14 mouse cellular contexts compared by ENCODE assay signal in genomic region chr9:57650130-57650785, GRCm38 (mm10). TPM values are rescaled to one million over a fixed set of nuclear protein-coding genes. Genes with fewer than 3 reads are reported as not detected.
DNase-seq lines count a peak whose midpoint lies in the region; ATAC-seq and TF ChIP-seq lines count a peak whose summit lies in the region.
"Had no signal": no experiment of that assay in that cellular context is flagged by ENCODE, and none has a peak within 500 bp of the region (broad histone marks: within the 10 kb centered on the region; RNA-seq: fewer than 3 reads in every experiment).

No protein-coding gene starts in this region.

- H3K4me3 ChIP-seq in forebrain, embryonic 10.5 days: no peak overlapping the region
- no peak overlapping the region for H3K4me3 ChIP-seq in forebrain, embryonic 11.5 days (ENCODE audit: low read depth, low read length)
- H3K4me3 ChIP-seq in megakaryocyte, embryonic 14.5 days (replicated peaks): peak overlapping the region; percentile 56
- no peak overlapping the region for H3K4me3 ChIP-seq in intestine, embryonic 16.5 days (ENCODE audit: low read length)
- no peak overlapping the region for H3K4me3 ChIP-seq in small intestine, adult 2 months (ENCODE audit: low read depth, low read length)
- no peak overlapping the region for H3K4me3 ChIP-seq in kidney, embryonic 14.5 days (ENCODE audit: low read length)
- H3K4me3 ChIP-seq: forebrain, embryonic 12.5 days; hindbrain, embryonic 13.5 days had no signal

- H3K27ac ChIP-seq in forebrain, embryonic 10.5 days: peak overlapping the region; percentile 42; the same call in 1 of the 2 replicates
- no peak overlapping the region for H3K27ac ChIP-seq in forebrain, embryonic 11.5 days (ENCODE audit: low read depth, low read length)
- peak overlapping the region; percentile 45; the same call in 1 of the 2 replicates for H3K27ac ChIP-seq in intestine, embryonic 16.5 days (ENCODE audit: low read length)
- H3K27ac ChIP-seq in small intestine, adult 2 months (ENCODE audit: insufficient read depth, low read depth, low read length): peak overlapping the region; percentile 65
- no peak overlapping the region for H3K27ac ChIP-seq in kidney, embryonic 14.5 days (ENCODE audit: low read depth, low read length)
- H3K27ac ChIP-seq: forebrain, embryonic 12.5 days had no signal

- H3K27me3 ChIP-seq in forebrain, embryonic 10.5 days (ENCODE audit: poor library complexity, severe bottlenecking): peaks cover 49% of the 10 kb centered on the region
- H3K27me3 ChIP-seq in forebrain, embryonic 11.5 days (ENCODE audit: control insufficient read depth, insufficient read depth, low read length): 0 out of 2 replicates have a peak, but pooled peaks cover 3% of the 10 kb centered on the region
- no peaks in the 10 kb centered on the region for H3K27me3 ChIP-seq in megakaryocyte, embryonic 14.5 days (replicated peaks)
- no peaks in the 10 kb centered on the region for H3K27me3 ChIP-seq in intestine, embryonic 16.5 days (replicated peaks; ENCODE audit: control insufficient read depth, insufficient read depth, low read length)
- no peaks in the 10 kb centered on the region for H3K27me3 ChIP-seq in small intestine, adult 2 months (ENCODE audit: control insufficient read depth, insufficient read depth, low read length)
- no peaks in the 10 kb centered on the region for H3K27me3 ChIP-seq in kidney, embryonic 14.5 days (ENCODE audit: control insufficient read depth, insufficient read depth, low read length)

- ATAC-seq in forebrain, embryonic 11.5 days (replicated peaks; ENCODE audit: low FRiP score): no peak
- no peak; the same call in 1 of the 2 replicates for ATAC-seq in megakaryocyte, adult 5-6 weeks (ENCODE audit: poor library complexity, severe bottlenecking)
- ATAC-seq in intestine, embryonic 16.5 days: no peak
- ATAC-seq in kidney, embryonic 14.5 days (ENCODE audit: low FRiP score, low TSS enrichment): no peak

- H3K9ac ChIP-seq in forebrain, embryonic 11.5 days (ENCODE audit: low read length): no peak overlapping the region
- H3K9ac ChIP-seq in intestine, embryonic 16.5 days (ENCODE audit: low read depth, low read length): no peak overlapping the region
- H3K9ac ChIP-seq in kidney, embryonic 14.5 days (ENCODE audit: low read depth, low read length): no peak overlapping the region
- H3K9ac ChIP-seq: forebrain, embryonic 12.5 days; lung, embryonic 14.5 days had no signal

- no peaks in the 10 kb centered on the region for H3K36me3 ChIP-seq in forebrain, embryonic 10.5 days (replicated peaks)
- no peaks in the 10 kb centered on the region for H3K36me3 ChIP-seq in forebrain, embryonic 11.5 days (ENCODE audit: control insufficient read depth, insufficient read depth, low read length)
- H3K36me3 ChIP-seq in megakaryocyte, embryonic 14.5 days (replicated peaks; ENCODE audit: low read length): no peaks in the 10 kb centered on the region
- H3K36me3 ChIP-seq in intestine, embryonic 16.5 days (ENCODE audit: control insufficient read depth, insufficient read depth, low read length): no peaks in the 10 kb centered on the region
- H3K36me3 ChIP-seq in small intestine, adult 2 months (ENCODE audit: control insufficient read depth, insufficient read depth, low read length): no peaks in the 10 kb centered on the region
- H3K36me3 ChIP-seq in kidney, embryonic 14.5 days (ENCODE audit: control insufficient read depth, insufficient read depth, low read length): no peaks in the 10 kb centered on the region
- H3K36me3 ChIP-seq: forebrain, embryonic 12.5 days; hindbrain, embryonic 13.5 days had no signal

- no peak overlapping the region for H3K4me2 ChIP-seq in forebrain, embryonic 11.5 days (ENCODE audit: low read depth, low read length, severe bottlenecking)
- H3K4me2 ChIP-seq in intestine, embryonic 16.5 days (ENCODE audit: low read depth, low read length): no peak overlapping the region
- H3K4me2 ChIP-seq in kidney, embryonic 14.5 days (replicated peaks; ENCODE audit: low read depth, low read length): no peak overlapping the region
- H3K4me2 ChIP-seq: forebrain, embryonic 12.5 days; hindbrain, embryonic 13.5 days; lung, embryonic 14.5 days had no signal

- no peak for TF ChIP-seq POLR2A in small intestine, adult 2 months (IDR thresholded peaks at IDR 0.05; ENCODE audit: low read depth, low read length)

- no peak for TF ChIP-seq CTCF in small intestine, adult 2 months (IDR thresholded peaks at IDR 0.05; ENCODE audit: extremely low read depth, insufficient read length, insufficient replicate concordance, low read depth, low read length)

- no peaks in the 10 kb centered on the region for H3K9me3 ChIP-seq in forebrain, embryonic 10.5 days
- no peaks in the 10 kb centered on the region for H3K9me3 ChIP-seq in forebrain, embryonic 11.5 days (ENCODE audit: control insufficient read depth, low read length)
- H3K9me3 ChIP-seq in megakaryocyte, embryonic 14.5 days: no peaks in the 10 kb centered on the region
- H3K9me3 ChIP-seq in intestine, embryonic 16.5 days (ENCODE audit: control insufficient read depth, low read length): no peaks in the 10 kb centered on the region
- no peaks in the 10 kb centered on the region for H3K9me3 ChIP-seq in kidney, embryonic 14.5 days (ENCODE audit: control insufficient read depth, low read length)
- H3K9me3 ChIP-seq: forebrain, embryonic 12.5 days; hindbrain, embryonic 13.5 days had no signal

- WGBS in forebrain, embryonic 10.5 days: 92% methylated on average over 6 of the region's 6 CpGs
- WGBS in forebrain, embryonic 11.5 days: 95% methylated on average over 6 of the region's 6 CpGs
- WGBS in intestine, embryonic 16.5 days: 89% methylated on average over 6 of the region's 6 CpGs
- 93% methylated on average over 6 of the region's 6 CpGs for WGBS in small intestine, adult 2 months
- 89% methylated on average over 6 of the region's 6 CpGs for WGBS in kidney, embryonic 14.5 days

- no peak for DNase-seq in forebrain, embryonic 10.5 days (ENCODE audit: extremely low spot score, low spot score)
- DNase-seq in forebrain, embryonic 11.5 days (ENCODE audit: low spot score): no peak
- DNase-seq in right cerebral cortex, adult 2 months (ENCODE audit: low spot score in 2 of 2): no peak
- DNase-seq: gastrocnemius, postnatal 25 days; kidney, postnatal 10 days; lung, embryonic 14.5 days had no signal

- peaks cover 55% of the 10 kb centered on the region for H3K4me1 ChIP-seq in forebrain, embryonic 10.5 days
- peaks cover 4% of the 10 kb centered on the region; the same call in 1 of the 2 replicates for H3K4me1 ChIP-seq in forebrain, embryonic 11.5 days (replicated peaks; ENCODE audit: control insufficient read depth, insufficient read depth, low read length)
- peaks cover 84% of the 10 kb centered on the region for H3K4me1 ChIP-seq in megakaryocyte, embryonic 14.5 days
- H3K4me1 ChIP-seq in intestine, embryonic 16.5 days (ENCODE audit: control insufficient read depth, insufficient read depth, low read length): peaks cover 34% of the 10 kb centered on the region
- peaks cover 21% of the 10 kb centered on the region for H3K4me1 ChIP-seq in small intestine, adult 2 months (ENCODE audit: control insufficient read depth, insufficient read depth, insufficient read length, low read length)
- no peaks in the 10 kb centered on the region for H3K4me1 ChIP-seq in kidney, embryonic 14.5 days (ENCODE audit: control insufficient read depth, insufficient read depth, low read length)

RNA-seq across cellular contexts. Expression of gene Csk, which starts 3.2 kb away (rescaled TPM):
- 28.8 and 33.9 TPM in 2 replicates for polyA plus RNA-seq in forebrain, embryonic 10.5 days (2016; fragmentation: Nextera tagmentation; extraction: Ambion mirVana)
- 32.9 and 39.5 TPM in 2 replicates for polyA plus RNA-seq in forebrain, embryonic 11.5 days (2014; fragmentation: Nextera tagmentation; extraction: Ambion mirVana)
- 400 and 436 TPM in 2 replicates for polyA plus RNA-seq in megakaryocyte, embryonic 14.5 days (2012; ENCODE audit: insufficient read depth, low replicate concordance)
- total RNA-seq in megakaryocyte, adult 5-6 weeks (2015): 88.6 and 96.7 TPM in 2 replicates
- total RNA-seq in megakaryocyte, adult 5-6 weeks (2017): 230 and 282 TPM in 2 replicates
- 35.9 and 36.6 TPM in 2 replicates for polyA plus RNA-seq in intestine, embryonic 16.5 days (2015; fragmentation: Nextera tagmentation; extraction: Ambion mirVana)
- polyA plus RNA-seq in small intestine, adult 2 months (2012; rRNA removed): 52.1 and 95.9 TPM in 2 replicates
- 24.3 and 26.1 TPM in 2 replicates for polyA plus RNA-seq in kidney, embryonic 14.5 days (2014; fragmentation: Nextera tagmentation; extraction: Ambion mirVana)

RNA-seq across cellular contexts. Expression of gene Lman1l, which starts 29.7 kb away (rescaled TPM):
- polyA plus RNA-seq in forebrain, embryonic 10.5 days (2016; fragmentation: Nextera tagmentation; extraction: Ambion mirVana): not detected in 2 replicates
- polyA plus RNA-seq in forebrain, embryonic 11.5 days (2014; fragmentation: Nextera tagmentation; extraction: Ambion mirVana): not detected in 2 replicates
- not detected in 2 replicates for polyA plus RNA-seq in megakaryocyte, embryonic 14.5 days (2012; ENCODE audit: insufficient read depth, low replicate concordance)
- total RNA-seq in megakaryocyte, adult 5-6 weeks (2015): not detected in 2 replicates
- not detected in 2 replicates for total RNA-seq in megakaryocyte, adult 5-6 weeks (2017)
- polyA plus RNA-seq in intestine, embryonic 16.5 days (2015; fragmentation: Nextera tagmentation; extraction: Ambion mirVana): not detected in 2 replicates
- 0.08 TPM in 1 of 2 replicates, not detected in the other for polyA plus RNA-seq in small intestine, adult 2 months (2012; rRNA removed)
- polyA plus RNA-seq in kidney, embryonic 14.5 days (2014; fragmentation: Nextera tagmentation; extraction: Ambion mirVana): not detected in 2 replicates
- total RNA-seq: gastrocnemius, postnatal 25 days; left cerebral cortex, adult 18-20 months had no signal
- polyA plus RNA-seq: forebrain, embryonic 12.5 days; hindbrain, embryonic 13.5 days; lung, embryonic 14.5 days had no signal

RNA-seq across cellular contexts. Expression of gene Cyp1a2, which starts 33.2 kb away (rescaled TPM):
- polyA plus RNA-seq in forebrain, embryonic 10.5 days (2016; fragmentation: Nextera tagmentation; extraction: Ambion mirVana): not detected in 2 replicates
- not detected in 2 replicates for polyA plus RNA-seq in forebrain, embryonic 11.5 days (2014; fragmentation: Nextera tagmentation; extraction: Ambion mirVana)
- polyA plus RNA-seq in megakaryocyte, embryonic 14.5 days (2012; ENCODE audit: insufficient read depth, low replicate concordance): not detected in 2 replicates
- not detected in 2 replicates for total RNA-seq in megakaryocyte, adult 5-6 weeks (2015)
- total RNA-seq in megakaryocyte, adult 5-6 weeks (2017): not detected in 2 replicates
- polyA plus RNA-seq in intestine, embryonic 16.5 days (2015; fragmentation: Nextera tagmentation; extraction: Ambion mirVana): not detected in 2 replicates
- polyA plus RNA-seq in small intestine, adult 2 months (2012; rRNA removed): not detected in 2 replicates
- not detected in 2 replicates for polyA plus RNA-seq in kidney, embryonic 14.5 days (2014; fragmentation: Nextera tagmentation; extraction: Ambion mirVana)
- total RNA-seq: gastrocnemius, postnatal 25 days; left cerebral cortex, adult 18-20 months had no signal
- polyA plus RNA-seq: forebrain, embryonic 12.5 days; hindbrain, embryonic 13.5 days; lung, embryonic 14.5 days had no signal

RNA-seq across cellular contexts. Expression of gene Cyp1a1, which starts 37.5 kb away (rescaled TPM):
- polyA plus RNA-seq in forebrain, embryonic 10.5 days (2016; fragmentation: Nextera tagmentation; extraction: Ambion mirVana): 0.14 TPM in 1 of 2 replicates, not detected in the other
- polyA plus RNA-seq in forebrain, embryonic 11.5 days (2014; fragmentation: Nextera tagmentation; extraction: Ambion mirVana): not detected in 2 replicates
- 1.0 TPM in 1 of 2 replicates, not detected in the other for polyA plus RNA-seq in megakaryocyte, embryonic 14.5 days (2012; ENCODE audit: insufficient read depth, low replicate concordance)
- total RNA-seq in megakaryocyte, adult 5-6 weeks (2015): not detected in 2 replicates
- total RNA-seq in megakaryocyte, adult 5-6 weeks (2017): not detected in 2 replicates
- not detected in 2 replicates for polyA plus RNA-seq in intestine, embryonic 16.5 days (2015; fragmentation: Nextera tagmentation; extraction: Ambion mirVana)
- 0.51 and 0.79 TPM in 2 replicates for polyA plus RNA-seq in small intestine, adult 2 months (2012; rRNA removed)
- 0.08 and 0.11 TPM in 2 replicates for polyA plus RNA-seq in kidney, embryonic 14.5 days (2014; fragmentation: Nextera tagmentation; extraction: Ambion mirVana)
- polyA plus RNA-seq: forebrain, embryonic 12.5 days; lung, embryonic 14.5 days had no signal

RNA-seq across cellular contexts. Expression of gene Cplx3, which starts 44.2 kb away (rescaled TPM):
- 1.9 and 2.9 TPM in 2 replicates for polyA plus RNA-seq in forebrain, embryonic 10.5 days (2016; fragmentation: Nextera tagmentation; extraction: Ambion mirVana)
- 0.15 TPM in 1 of 2 replicates, not detected in the other for polyA plus RNA-seq in forebrain, embryonic 11.5 days (2014; fragmentation: Nextera tagmentation; extraction: Ambion mirVana)
- polyA plus RNA-seq in megakaryocyte, embryonic 14.5 days (2012; ENCODE audit: insufficient read depth, low replicate concordance): 1.1 TPM in 1 of 2 replicates, not detected in the other
- total RNA-seq in megakaryocyte, adult 5-6 weeks (2015): not detected in 2 replicates
- total RNA-seq in megakaryocyte, adult 5-6 weeks (2017): not detected in 2 replicates
- not detected in 2 replicates for polyA plus RNA-seq in intestine, embryonic 16.5 days (2015; fragmentation: Nextera tagmentation; extraction: Ambion mirVana)
- not detected in 2 replicates for polyA plus RNA-seq in small intestine, adult 2 months (2012; rRNA removed)
- not detected in 2 replicates for polyA plus RNA-seq in kidney, embryonic 14.5 days (2014; fragmentation: Nextera tagmentation; extraction: Ambion mirVana)
- total RNA-seq: gastrocnemius, postnatal 25 days had no signal
- polyA plus RNA-seq: lung, embryonic 14.5 days had no signal

Comparison
In these comparisons a context has a peak if more than half of its experiments do, and no peak if none do; other contexts are left out.
1. H3K27ac ChIP-seq: peak in forebrain, embryonic 10.5 days (single experiment), intestine, embryonic 16.5 days (single experiment) and small intestine, adult 2 months (single experiment); none in forebrain, embryonic 11.5 days (single experiment) and kidney, embryonic 14.5 days (single experiment).